Mouse (Mus musculus): ENCODE results near the gene Mfap1a. TPM values are rescaled to one million over a fixed set of nuclear protein-coding genes. Genes with fewer than 3 reads are reported as not detected.

Mfap1a gene
- total and polyA plus RNA-seq, 3 experiments = 13.5 to 27.3 (median 14.0) TPM

GRCm38 (mm10) chr2:121456692-121457642 lies 49.5 kb downstream of the Mfap1a start, which contains the start of gene Serinc4:
Gene Serinc4 (minus strand): TSS chr2:121456781.
- in situ Hi-C loops (cut with MboI; ENCODE audit: low pct_ligation_motif_present, low pct_unique_long_range_greater_than_20kb, low sequenced_read_pairs) = no loop called here
- H3K4me3 ChIP-seq (replicated peaks in 1 of 3; ENCODE audit: low read depth in 2 of 3, low read length in 2 of 3, poor library complexity in 1 of 3) = peak within 1 kb of the TSS; percentile 72 to 97 (median 86)
- 0 out of 2 replicates have a peak, but pooled peaks cover 2% of the 10 kb centered on the region for H3K79me2 ChIP-seq (replicated peaks; ENCODE audit: control insufficient read depth, extremely low read depth, insufficient read depth, poor library complexity, severe bottlenecking)
- peaks cover 12 to 51% of the 10 kb centered on the region in 2 experiments for H3K36me3 ChIP-seq (replicated peaks in 1 of 2; ENCODE audit: control insufficient read depth in 1 of 2, insufficient read depth in 1 of 2, low read length in 1 of 2)
- H3K9ac ChIP-seq (ENCODE audit: insufficient read depth, low read depth) = peak within 1 kb of the TSS; percentile 81
- peak within 1 kb of the TSS; percentile 80 for H3K4me2 ChIP-seq (ENCODE audit: insufficient read depth, low read depth, poor library complexity, severe bottlenecking)
- dilution Hi-C loops (cut with MboI; ENCODE audit: extremely low pct_ligation_motif_present, extremely low pct_unique_long_range_greater_than_20kb, low sequenced_read_pairs) = no loop called here
- peaks cover 0 to 21% of the 10 kb centered on the region in 2 experiments; a peak in 2 of 4 replicates for H3K4me1 ChIP-seq (ENCODE audit: control insufficient read depth in 1 of 2, insufficient read depth in 2 of 2)
- H3K27ac ChIP-seq (ENCODE audit: insufficient read depth, low read depth) = peak within 1 kb of the TSS; percentile 52
- peak; percentile 92 for DNase-seq (ENCODE audit: extremely low read depth)
- no peaks in the 10 kb centered on the region for H3K9me3 ChIP-seq (replicated peaks; ENCODE audit: low read length)
- TF ChIP-seq TBP (conservative IDR thresholded peaks at IDR 0.05; ENCODE audit: low read depth, low read length) = peak; percentile 60; the same call in 1 of the 2 replicates
- no peak for TF ChIP-seq RCOR1 (conservative IDR thresholded peaks at IDR 0.05; ENCODE audit: low read depth, low read length)
- no peak for TF ChIP-seq GABPA (IDR thresholded peaks at IDR 0.05; ENCODE audit: insufficient replicate concordance, low read depth, low read length)
- peak; percentile 89 for TF ChIP-seq MYC (IDR thresholded peaks at IDR 0.05; ENCODE audit: low read depth, low read length)
- TF ChIP-seq ZMIZ1 (IDR thresholded peaks at IDR 0.05; ENCODE audit: low read depth, low read length) = peak; percentile 91
- no peak; the same call in 1 of the 2 replicates for TF ChIP-seq MEF2A (IDR thresholded peaks at IDR 0.05; ENCODE audit: borderline replicate concordance, low read depth, low read length)
- TF ChIP-seq JUND (conservative IDR thresholded peaks at IDR 0.05; ENCODE audit: low read depth, low read length) = no peak
- peak; percentile 89 for TF ChIP-seq MAX (IDR thresholded peaks at IDR 0.05; ENCODE audit: low read length)
- peak; percentile 94 for TF ChIP-seq POLR2A (IDR thresholded peaks at IDR 0.05; ENCODE audit: low read depth, low read length)
- TF ChIP-seq SIN3A (IDR thresholded peaks at IDR 0.05; ENCODE audit: low read length) = peak; percentile 81
- TF ChIP-seq ETS1 (conservative IDR thresholded peaks at IDR 0.05; ENCODE audit: low read depth, low read length) = no peak
- TF ChIP-seq CTCF (conservative IDR thresholded peaks at IDR 0.05 in 1 of 2, IDR thresholded peaks at IDR 0.05 in 1 of 2; ENCODE audit: low read depth in 2 of 2, low read length in 2 of 2) = no peak
- TF ChIP-seq IRF4 (IDR thresholded peaks at IDR 0.05; ENCODE audit: low read depth, low read length) = peak; percentile 30; the same call in 1 of the 2 replicates
- 0 out of 2 replicates have a peak, but pooled peaks have one; percentile 5 for TF ChIP-seq E2F4 (IDR thresholded peaks at IDR 0.05; ENCODE audit: insufficient replicate concordance, low read depth, low read length)
- no peak for TF ChIP-seq RAD21 (IDR thresholded peaks at IDR 0.05; ENCODE audit: low read depth, low read length)
- TF ChIP-seq TCF12 (IDR thresholded peaks at IDR 0.05; ENCODE audit: low read depth, low read length) = peak; percentile 74; the same call in 1 of the 2 replicates
- TF ChIP-seq NELFE (IDR thresholded peaks at IDR 0.05; ENCODE audit: low read depth, low read length) = peak; percentile 88
- no peak for TF ChIP-seq EP300 (IDR thresholded peaks at IDR 0.05; ENCODE audit: low read length)
- no peak for TF ChIP-seq ZC3H11A (IDR thresholded peaks at IDR 0.05; ENCODE audit: low read depth, low read length)
- TF ChIP-seq ELF1 (IDR thresholded peaks at IDR 0.05; ENCODE audit: low read depth, low read length) = peak; percentile 87
- TF ChIP-seq KAT2A (IDR thresholded peaks at IDR 0.05; ENCODE audit: insufficient replicate concordance, low read length) = 0 out of 2 replicates have a peak, but pooled peaks have one; percentile 16
- TF ChIP-seq HCFC1 (IDR thresholded peaks at IDR 0.05; ENCODE audit: low read depth, low read length) = peak; percentile 78
- TF ChIP-seq POLR2AphosphoS2 (IDR thresholded peaks at IDR 0.05; ENCODE audit: low read depth, low read length) = peak; percentile 89; the same call in 1 of the 2 replicates
- peak; percentile 80; the same call in 1 of the 2 replicates for TF ChIP-seq MXI1 (IDR thresholded peaks at IDR 0.05; ENCODE audit: low read depth, low read length)
- TF ChIP-seq PAX5 (IDR thresholded peaks at IDR 0.05; ENCODE audit: low read length) = no peak
- TF ChIP-seq NRF1 (IDR thresholded peaks at IDR 0.05; ENCODE audit: low read depth, low read length) = peak; percentile 78
- H3K27me3 ChIP-seq (replicated peaks) = no peaks in the 10 kb centered on the region

Data from CH12.LX (cell line).